Mouse (Mus musculus) ES-CJ7 (cell line): ENCODE measurements around the gene Nr2e1.
A peak's percentile ranks its signal among the peaks of the same experiment; 100 is the strongest.

Source experiments
- DNase-seq: peaks from one replicate; pipeline ENCODE4 v3.0.0; 2011; ENCODE audit warnings: low read depth, low spot score

The Nr2e1 gene

GRCm38 (mm10) chr10:42583157-42583872 lies at the start of gene Nr2e1, which contains the start of gene Ostm1:
TSS of gene Nr2e1 (minus strand) at chr10:42583632.
TSS of gene Ostm1 (plus strand) at chr10:42583822.
- peak; percentile 84 for DNase-seq

GRCm38 (mm10) chr10:42632453-42633360 lies 49.3 kb upstream of the Nr2e1 start:
- DNase-seq, result no peak

GRCm38 (mm10) chr10:42631754-42632452 lies 48.5 kb upstream of the Nr2e1 start:
- no peak for DNase-seq

- no peak for DNase-seq
These were observed 47.3 kb upstream of the Nr2e1 start for GRCm38 (mm10) chr10:42630596-42631355.

- no peak for DNase-seq
These were observed 42.5 kb upstream of the Nr2e1 start for GRCm38 (mm10) chr10:42625907-42626306.

GRCm38 (mm10) chr10:42618291-42618690 lies 34.9 kb upstream of the Nr2e1 start:
- no peak for DNase-seq

- no peak for DNase-seq
These were observed 31.3 kb upstream of the Nr2e1 start for GRCm38 (mm10) chr10:42614766-42615165.

GRCm38 (mm10) chr10:42613639-42614381 lies 30.4 kb upstream of the Nr2e1 start:
- DNase-seq, result no peak

GRCm38 (mm10) chr10:42613075-42613474 lies 29.6 kb upstream of the Nr2e1 start:
- DNase-seq, result no peak

GRCm38 (mm10) chr10:42606757-42607156 lies 23.3 kb upstream of the Nr2e1 start:
- DNase-seq, result no peak

GRCm38 (mm10) chr10:42604874-42605273 lies 21.4 kb upstream of the Nr2e1 start:
- peak; percentile 73 for DNase-seq

- DNase-seq, result peak; percentile 84
These were observed 18.1 kb upstream of the Nr2e1 start for GRCm38 (mm10) chr10:42601556-42601955.

- no peak for DNase-seq
These were observed 15.2 kb upstream of the Nr2e1 start for GRCm38 (mm10) chr10:42598615-42599014.

GRCm38 (mm10) chr10:42593201-42593600 lies 9.8 kb upstream of the Nr2e1 start:
- DNase-seq, result no peak

GRCm38 (mm10) chr10:42591993-42592686 lies 8.7 kb upstream of the Nr2e1 start:
- DNase-seq, result no peak

- DNase-seq, result no peak
These were observed 8.0 kb upstream of the Nr2e1 start for GRCm38 (mm10) chr10:42591185-42591992.

GRCm38 (mm10) chr10:42590261-42591184 lies 7.1 kb upstream of the Nr2e1 start:
- DNase-seq, result no peak

- DNase-seq, result no peak
These were observed 6.1 kb upstream of the Nr2e1 start for GRCm38 (mm10) chr10:42589505-42589904.
